Mouse (Mus musculus): ENCODE measurements around the gene Lrrc43. TPM values are rescaled to one million over a fixed set of nuclear protein-coding genes. Genes with fewer than 3 reads are reported as not detected.
A peak's percentile ranks its signal among the peaks of the same experiment; 100 is the strongest.
"Not testable (repeated sequence)": the region's sequence is repeated elsewhere in the genome, so short reads cannot be mapped to it uniquely, and the experiment has no call there.

The Lrrc43 gene
- polyA plus RNA-seq (2017; shearing (Covaris generic)): not detected

DNA sequence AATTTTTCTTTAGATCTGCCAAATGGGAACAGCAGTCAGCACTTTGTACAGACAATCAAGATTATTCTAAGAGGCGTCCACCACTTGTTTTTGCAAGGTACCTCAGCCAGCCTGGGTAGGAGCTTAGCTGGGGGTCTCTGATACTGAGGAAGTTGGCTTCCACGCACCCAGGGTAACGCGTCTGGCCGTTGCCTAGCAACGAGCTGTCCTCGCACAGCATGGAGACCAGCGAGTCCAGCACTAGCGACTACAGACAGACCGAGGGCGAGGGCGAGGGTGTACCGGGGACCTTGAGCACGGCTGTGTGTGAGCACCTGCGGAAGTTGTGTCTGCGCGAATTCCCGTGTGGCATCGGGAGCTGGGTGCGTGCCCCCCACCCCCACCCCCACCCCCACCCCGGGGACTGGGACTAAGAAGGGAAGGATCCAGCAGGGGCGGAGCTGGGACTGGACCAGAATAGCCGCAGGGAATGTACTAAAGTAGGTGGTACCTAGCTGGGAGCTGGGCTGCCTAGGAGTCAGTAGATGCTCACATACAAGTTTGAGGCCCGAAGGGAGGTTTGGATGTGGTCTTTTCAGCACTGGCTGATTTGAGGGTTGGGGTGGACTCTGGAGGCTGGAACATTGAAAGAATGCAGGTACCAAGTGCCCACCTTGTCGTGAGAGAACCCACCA is at the start of gene Lrrc43, which contains the start of gene Il31:
Gene Lrrc43, plus strand, starts transcription at position 194 of the 674 bp plus-strand sequence.
Gene Il31, minus strand, starts transcription at position 378 of the 674 bp plus-strand sequence.
- ATAC-seq: no peak

DNA sequence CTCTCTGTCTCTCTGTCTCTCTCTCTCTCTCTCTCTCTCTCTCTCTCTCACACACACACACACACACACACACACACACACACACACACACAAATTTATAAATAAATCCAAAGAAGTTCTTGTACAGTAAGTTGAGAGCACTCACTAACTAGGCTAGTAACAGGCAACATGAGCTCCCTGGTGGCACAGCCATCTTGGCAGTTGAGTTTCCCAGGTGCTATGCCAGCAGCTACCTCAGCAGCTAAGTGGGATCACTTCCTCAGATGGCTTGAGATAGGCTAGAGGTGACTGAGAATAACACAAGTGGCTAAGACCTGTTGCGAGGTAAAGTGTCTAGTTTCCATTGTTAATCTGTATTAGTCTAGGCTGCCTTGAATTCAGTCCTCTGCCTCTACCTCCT is 49.8 kb upstream of the Lrrc43 start:
- ATAC-seq: no peak

DNA sequence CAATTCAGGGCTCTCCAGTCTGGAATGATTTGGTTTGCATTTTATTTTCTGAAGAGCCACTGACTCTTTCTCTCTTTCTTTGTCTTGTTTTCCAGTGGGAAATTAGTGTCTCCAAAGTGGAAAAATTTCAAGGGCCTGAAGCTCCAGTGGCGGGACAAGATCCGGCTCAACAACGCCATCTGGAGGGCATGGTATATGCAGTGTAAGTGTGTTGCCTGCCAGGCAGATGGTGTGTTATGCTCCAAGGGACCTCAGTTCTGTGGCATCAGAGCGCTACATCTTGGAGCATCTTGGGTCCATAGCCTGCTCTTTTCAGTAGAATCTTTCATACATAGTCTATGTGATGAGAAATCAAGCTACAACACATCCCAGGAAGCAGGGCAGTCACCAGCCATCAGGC is 49.2 kb upstream of the Lrrc43 start:
- ATAC-seq: no peak

DNA sequence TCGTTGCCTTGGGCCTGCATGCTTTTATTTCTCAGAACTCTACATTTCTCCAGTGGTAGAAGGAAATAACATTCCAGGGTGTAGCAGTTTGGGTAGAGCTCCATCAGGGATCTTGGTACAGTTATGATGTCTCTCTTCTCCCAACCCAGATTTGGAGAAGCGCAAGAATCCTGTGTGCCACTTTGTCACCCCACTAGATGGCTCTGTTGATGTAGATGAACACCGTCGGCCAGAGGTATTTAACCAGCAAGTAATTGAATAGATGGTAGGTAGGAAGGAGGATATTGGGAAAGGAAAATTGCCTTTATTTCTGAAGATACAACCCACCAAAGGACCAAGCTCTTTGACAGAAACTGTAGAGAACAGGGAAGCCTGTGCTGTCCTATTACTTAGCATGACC is 48.4 kb upstream of the Lrrc43 start:
- ATAC-seq: no peak

DNA sequence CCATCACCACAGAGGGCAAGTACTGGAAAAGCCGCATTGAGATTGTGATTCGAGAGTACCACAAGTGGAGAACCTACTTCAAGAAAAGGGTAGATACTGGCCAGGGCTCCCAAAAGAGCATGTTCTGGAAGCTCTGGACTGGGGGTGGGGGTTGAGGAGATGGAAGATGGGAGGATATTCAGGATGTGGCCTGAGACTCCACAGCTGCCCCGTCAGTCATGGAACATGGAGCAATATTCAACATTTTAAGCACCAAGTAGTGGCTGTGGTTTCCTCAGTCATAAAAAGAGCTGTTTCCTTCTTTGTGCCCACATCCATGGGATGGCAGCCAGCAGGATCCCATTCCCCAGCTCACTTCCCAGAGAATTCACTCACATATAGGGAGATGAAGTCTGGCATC is 46.8 kb upstream of the Lrrc43 start:
- ATAC-seq: no peak

DNA sequence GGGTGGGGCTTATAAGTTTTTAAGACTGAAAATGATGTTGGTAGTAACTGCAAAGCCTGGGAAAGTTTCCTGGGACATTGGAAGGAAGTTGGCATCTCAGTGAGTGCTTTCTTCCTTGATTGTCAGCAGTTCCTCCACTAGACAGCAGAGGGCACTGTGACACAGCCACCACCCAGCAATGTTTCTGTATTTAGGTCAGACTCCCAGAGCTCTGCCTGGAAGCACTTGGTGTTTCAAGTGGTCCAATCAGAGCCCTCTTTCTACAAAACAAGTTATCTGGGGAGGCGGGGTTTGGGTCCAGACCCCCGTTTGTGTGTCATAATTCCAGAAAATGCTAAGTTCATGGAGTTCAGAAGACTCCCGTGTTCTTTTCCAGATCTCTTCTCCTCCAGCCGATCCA is 45.0 kb upstream of the Lrrc43 start:
- ATAC-seq: no peak

DNA sequence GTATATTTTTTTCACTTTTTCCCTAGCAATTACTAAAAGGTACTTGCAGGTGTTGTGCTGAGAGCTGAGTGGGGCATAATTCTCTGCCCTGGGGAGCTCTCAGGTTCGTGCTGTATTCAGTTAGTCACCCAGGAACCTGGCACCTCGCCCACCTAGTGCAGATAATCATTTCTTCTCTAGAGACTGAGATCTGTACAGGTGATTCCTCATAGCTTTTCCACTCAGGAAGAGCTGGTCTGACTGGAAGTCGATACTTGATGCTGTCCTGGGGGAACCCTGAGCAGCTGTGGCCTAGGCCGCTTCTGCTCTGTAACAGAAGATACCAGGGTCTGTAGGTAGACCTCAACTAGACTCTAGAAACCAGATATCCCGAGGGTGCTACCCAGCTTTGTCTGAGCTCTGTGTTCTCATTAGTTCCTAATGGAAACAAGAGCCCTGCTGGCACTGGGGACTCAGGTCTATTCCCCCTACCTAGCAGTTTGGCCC is 44.2 kb upstream of the Lrrc43 start:
- no peak for ATAC-seq

DNA sequence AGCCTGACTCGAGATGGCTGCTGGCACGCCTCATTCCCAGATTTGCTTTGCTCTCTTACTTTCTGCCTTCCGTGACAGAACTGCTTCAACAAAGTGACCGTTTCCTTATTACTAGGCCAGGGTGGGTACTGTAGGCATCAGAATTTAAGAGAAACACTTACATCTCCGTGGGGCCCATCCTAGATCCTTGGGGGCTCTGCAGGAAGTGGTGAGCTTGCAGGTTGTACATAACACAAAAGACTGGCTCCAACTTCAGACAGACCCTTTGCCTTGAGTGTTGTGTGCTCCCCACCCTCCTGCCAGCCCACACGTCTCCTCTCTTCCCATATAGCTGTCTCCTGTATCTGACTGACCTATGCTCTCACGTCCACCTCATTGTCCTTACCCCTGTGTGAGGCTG is 37.2 kb upstream of the Lrrc43 start:
- no peak for ATAC-seq

DNA sequence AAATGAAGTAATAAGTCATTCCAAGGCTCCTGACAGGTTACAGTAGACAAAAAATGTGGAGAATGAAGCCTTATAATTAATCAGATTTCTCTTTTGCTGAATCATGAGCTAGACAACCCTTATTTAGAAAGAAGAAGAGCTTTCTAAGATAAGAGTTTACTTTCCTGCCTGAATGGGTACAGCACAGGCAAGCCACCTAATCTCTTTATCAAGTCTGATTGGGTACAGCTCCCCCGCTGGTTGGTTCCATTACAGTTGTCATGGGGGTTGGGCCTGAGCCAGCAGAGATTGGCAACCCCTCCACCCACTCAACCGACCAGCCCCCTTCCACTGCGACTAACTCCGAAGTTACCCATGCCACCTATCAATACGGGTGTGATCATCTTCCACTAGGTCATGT is 27.7 kb upstream of the Lrrc43 start:
- ATAC-seq: no peak

DNA sequence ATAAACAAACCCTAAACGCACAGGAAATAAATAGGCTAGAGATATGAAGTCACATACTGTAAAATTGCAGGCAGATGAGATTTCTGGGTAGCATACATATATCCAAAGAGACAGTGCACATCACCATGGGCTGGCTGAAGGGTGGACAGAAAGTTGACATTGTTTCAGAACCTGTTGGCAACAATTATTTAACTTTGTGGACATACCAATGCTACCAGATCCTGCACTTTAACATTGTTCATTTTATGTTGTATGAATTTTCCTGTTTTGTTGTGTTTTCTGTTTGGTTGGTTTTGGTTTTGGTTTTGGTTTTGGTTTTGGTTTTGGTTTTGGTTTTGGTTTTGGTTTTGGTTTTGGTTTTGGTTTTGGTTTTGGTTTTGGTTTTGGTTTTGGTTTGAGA is 24.5 kb upstream of the Lrrc43 start:
- ATAC-seq: no peak

DNA sequence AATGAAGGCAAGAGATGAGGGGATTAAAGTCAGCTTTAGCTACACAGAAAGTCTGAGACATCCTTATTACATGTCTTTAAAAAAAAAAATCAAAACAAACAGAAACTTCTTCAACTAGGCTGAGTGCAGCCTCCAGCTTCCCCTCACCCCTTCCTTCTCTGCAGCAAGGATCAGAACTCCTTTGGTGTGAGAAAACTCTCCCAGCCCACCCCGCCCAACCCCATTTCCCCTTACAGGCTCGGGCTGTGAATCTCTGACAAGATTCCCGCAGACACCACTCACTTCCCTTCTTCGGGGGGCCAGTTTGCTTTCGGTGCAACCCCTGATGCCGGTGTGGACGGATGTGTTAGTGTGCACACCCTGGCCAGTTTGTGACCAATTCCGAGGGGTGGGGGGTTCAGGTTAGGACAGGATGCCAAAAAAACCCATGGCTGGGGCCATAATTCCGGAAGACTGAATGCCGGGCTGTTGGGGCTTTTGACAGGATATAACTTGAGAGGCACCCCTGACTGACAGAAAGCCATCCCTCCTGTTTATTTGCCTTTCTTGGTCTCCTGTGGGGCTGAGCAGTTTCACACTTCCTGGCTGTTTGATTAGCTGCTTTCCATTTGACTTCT is 18.2 kb upstream of the Lrrc43 start:
- peak; percentile 83 for ATAC-seq

DNA sequence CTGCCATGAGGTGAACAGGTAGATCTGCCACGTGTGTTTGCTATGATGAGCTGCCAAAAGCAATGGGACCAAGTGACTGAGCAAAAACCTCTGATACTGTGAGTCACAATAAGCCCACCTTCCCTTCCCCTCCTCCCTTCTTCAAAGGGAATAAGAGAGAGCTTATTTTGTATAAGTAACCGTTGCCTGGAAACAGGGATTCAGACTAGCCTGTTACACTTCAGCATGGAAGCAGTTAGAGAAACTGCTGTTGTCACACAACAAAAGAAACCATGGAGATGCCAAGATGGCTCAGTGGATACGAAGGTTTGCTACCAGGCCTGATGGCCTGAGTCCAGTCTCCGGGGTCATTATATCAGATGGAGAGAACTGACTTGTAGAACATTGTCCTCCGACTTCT is 15.3 kb upstream of the Lrrc43 start:
- ATAC-seq: no peak

DNA sequence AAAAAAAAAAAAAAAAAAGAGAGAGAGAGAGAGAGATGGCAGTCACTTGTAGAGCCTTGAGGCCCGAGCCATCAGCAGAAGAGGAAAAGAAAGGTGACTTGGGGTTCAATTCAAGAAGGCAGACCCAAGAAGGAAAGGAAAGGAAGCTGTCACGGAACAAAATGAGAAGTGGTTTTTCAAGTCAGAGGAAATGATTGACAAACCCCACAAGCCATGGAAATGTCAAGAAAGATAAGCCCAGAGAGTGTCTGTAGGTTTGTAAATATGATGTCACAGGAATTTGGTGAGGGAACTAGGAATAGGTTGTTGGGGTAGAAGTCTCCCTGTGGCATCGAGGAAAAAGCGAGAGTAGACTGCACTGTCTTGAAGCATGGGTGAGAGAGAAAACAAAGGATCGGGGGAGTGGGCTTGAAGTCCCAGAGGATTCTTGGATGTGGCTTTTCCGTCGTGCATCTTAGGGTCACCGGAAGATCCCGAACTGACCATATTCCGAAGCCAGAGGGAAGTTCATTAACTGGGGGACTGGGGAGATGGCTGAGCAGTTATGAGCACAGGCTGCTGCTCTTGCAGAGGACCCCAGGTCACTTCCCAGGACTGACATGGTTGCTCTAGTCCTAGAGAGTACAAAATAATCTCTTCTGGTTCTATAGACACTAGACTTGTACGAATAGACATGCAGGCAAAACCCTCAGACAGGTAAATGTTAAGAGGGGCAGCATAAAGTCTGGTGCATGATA is 1.3 kb upstream of the Lrrc43 start:
- no peak for ATAC-seq

DNA sequence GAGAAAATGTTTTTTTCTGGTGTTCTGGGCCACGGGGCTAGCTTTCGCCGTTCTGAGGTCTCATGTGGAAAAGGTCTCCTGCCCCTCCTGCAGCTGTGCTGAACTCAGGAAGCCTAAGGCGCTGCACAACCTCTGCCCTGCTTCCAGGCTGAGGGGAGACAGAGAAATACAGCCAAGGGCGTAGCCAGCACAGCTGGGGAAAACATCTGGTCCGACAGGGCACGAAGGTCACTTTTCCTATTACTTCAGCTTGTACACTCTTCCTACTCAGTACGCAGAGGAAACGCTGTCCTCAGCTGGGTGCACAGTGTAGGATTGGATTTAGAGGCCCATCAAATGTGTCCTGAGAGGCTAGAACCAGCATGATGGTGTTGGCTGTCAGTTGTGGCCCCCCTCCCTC is 830 bp downstream of the Lrrc43 start:
- no peak for ATAC-seq

DNA sequence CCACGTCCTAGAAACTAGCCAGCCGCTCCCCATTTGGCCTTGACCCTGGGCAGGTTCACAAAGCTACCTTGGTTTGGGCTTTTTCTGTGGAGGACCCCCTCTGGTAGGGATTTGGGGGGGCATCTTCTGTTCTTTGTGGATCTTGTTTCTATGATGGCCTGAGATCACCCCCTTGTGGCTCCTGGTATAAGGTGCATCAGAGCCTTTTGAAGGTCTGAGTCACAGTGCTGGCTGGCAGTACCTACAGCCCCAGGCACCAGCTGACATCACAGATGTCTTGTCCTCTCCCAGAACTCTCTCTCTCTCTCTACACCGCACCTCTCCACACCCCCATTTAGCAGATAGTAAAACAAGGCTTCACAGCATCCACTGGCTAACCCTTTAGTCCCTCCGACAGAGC is 10.6 kb downstream of the Lrrc43 start:
- no peak for ATAC-seq

DNA sequence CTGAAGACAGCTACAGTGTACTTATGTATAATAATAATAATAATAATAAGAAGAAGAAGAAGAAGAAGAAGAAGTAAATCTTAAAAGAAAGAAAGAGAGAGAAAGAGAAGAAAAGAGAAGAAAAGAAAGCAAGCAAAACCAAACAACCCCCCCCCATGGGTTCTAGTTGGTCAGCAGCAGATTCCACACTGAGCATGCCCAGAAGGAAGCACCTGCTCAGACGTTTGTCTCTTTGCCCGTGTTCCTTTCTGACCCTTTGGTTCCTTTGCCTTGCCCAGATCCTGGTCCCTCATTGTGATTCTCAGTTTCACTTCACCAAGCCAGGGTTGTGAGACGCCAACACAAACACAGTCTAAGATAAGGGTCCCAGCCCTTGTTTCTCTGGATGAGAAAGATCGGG is 12.9 kb downstream of the Lrrc43 start:
- no peak for ATAC-seq

DNA sequence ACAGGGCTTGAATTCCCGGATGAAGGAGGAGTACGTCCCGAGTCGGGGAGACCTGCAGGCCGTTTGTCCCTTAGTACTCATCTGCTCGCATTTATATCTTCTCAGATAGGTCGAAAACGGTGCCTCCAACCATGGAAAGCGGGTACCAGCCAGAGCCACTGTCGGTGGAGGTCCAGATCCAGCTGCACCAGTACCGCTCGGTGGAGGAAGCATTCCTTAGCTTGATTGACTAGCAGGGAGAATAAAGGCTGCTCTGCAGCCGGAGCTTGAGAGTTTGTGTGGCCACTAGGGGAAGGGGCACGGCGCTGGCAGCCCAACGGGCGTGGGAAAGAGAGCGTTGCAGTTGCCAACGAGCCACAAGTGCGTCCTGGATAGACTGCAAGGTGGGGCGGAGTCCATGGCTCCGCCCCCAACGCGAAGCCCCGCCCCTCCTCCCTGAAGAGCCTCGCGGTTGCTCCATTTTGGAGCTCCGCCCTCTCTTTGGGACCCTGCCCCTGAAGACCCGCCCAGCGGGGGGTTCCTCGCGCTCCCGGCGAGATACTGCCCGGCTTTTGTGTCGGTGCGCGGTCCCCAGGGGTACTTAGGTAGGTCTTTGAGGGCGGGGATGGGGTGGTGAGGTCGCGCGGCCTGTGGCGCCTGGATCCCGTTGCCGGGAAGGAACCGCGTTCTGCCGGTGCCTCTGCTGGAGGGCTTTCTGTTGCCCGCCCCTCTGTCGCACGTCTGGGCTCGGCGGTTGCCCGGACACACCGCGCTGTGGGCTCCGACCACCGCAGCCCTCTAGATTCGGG is 19.0 kb downstream of the Lrrc43 start:
- peak; percentile 82 for ATAC-seq

DNA sequence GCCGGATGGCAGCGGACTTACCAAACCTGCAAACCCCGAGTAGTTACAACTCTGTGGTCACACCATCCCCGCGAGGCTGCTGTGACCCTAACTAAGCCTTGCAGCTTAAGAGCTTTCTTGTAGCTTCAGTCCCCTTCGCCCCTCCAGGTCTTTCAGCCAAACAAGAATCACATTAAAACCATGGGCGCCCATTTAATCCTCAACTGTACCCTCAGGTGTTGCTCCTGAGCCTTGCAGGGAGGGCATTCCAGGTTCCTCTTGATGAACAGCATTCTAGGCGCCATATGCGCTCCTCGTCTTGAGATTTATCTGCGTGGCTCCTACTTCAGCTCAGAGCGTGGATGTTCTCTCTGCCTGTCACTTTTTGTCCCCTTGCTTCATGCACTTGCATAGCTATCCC is 19.8 kb downstream of the Lrrc43 start:
- ATAC-seq: no peak

DNA sequence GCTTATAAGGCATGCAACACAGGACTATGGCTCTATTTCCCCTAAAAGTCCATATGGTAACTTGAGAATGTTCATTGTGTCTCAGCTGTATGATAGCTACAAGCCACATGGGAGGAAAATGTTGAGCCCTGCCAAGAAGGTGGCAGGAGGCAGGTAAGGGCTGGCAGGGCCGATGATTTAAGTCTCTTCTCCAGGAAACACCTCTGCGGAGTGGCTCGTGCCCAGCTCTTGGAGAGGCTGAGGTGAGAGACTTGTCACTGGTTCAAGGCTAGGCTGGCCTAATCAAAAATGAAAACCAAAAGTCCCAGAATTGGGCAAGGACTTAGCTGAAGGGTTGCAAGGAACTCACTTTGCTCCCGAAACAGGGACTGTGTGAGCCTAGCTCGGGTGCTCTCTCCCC is 21.1 kb downstream of the Lrrc43 start, which contains the start of gene B3gnt4:
Gene B3gnt4, plus strand, starts transcription at position 301 of the 400 bp plus-strand sequence.
- ATAC-seq: no peak

DNA sequence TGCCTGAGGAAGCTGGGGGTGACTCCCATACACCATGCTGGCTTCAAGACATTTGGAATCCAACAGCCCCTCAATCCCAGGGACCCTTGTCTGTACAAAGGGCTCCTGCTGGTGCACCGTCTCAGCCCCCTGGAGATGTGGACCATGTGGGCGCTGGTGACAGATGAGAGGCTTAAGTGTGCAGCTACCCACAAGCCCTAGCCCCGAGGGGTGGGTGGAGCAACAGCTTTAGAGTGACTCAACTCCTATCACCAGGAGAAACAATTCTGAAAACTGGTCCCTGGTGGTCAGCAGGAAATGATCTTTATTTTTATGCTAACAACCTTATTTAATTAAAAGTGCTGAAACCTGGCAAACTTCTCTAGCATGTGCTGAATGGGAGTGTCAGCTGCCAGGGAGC is 22.3 kb downstream of the Lrrc43 start:
- ATAC-seq: not testable (repeated sequence)

DNA sequence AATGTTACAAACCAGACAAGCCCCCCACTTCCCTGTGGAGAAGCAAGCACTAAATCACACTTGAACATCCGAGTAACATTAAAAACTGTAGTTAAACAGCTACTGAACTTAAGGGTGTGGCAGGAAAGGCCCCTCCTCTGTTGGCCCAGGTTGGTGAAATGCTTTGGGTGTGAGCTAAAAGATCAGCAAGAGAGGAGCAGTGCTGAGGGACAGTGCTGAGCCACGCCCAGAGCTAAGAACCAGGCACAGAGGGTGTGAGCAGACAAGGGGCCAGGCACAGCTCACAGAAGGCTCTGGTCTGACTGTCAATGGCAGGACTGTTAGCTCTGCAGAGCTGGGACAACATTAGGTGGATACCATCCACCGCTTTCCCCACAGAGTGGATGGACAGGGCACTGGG is 23.0 kb downstream of the Lrrc43 start:
- ATAC-seq: no peak

DNA sequence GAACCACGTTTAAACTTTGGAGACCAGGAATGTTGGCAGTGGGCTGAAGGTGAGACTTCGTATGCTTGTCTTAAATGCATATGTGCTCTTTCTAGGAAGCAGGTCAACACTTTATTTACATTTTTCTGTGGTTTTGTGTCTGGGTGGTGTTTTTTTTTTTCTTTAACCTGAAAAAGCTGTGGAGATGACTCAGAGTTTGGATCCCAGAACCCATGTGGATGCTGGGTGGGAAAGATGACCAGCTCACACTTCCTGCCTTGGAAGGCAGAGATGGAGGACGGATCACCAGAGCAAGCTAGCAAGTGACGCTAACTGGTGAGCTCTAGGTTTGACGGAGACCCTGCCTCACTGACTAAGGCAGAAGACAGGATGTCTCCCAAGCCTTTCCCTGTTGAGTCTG is 25.8 kb downstream of the Lrrc43 start:
- ATAC-seq: no peak

DNA sequence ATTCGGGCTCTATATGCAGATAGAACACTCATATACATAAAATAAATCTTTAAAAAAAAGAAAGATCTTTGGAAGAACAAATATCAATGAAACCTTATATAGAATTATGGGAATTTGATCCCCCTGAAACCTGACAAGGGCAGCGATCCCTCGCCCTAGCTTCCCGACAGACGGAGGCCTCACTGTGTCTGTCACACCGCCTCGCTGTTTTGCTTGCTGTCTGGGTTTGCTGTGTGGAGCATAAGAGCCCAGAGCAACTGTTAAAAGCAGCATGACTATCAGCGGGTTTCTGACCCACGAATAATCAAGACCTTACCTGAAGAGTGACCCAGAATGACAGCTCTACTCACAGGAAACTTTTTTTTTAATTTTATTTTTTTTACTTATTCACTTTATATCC is 31.6 kb downstream of the Lrrc43 start:
- no peak for ATAC-seq
